Mouse (Mus musculus) heart, adult 2 months (tissue): Measurements from ENCODE around the gene Vinac1.

Source experiments
- CTCF ChIP-seq: fragments of 200-600 bp; IDR thresholded peaks from 2 replicates; pipeline ENCODE4 v1.8.1; 2022; ENCODE audit warnings: antibody characterized with exemption, mild to moderate bottlenecking, moderate library complexity
- POLR2A ChIP-seq: fragments of 200-500 bp; IDR thresholded peaks from 2 replicates; pipeline ENCODE4 v1.6.1; 2011; ENCODE audit warnings: mild to moderate bottlenecking, low read depth, low read length, control low read depth; ENCODE audit not compliant: insufficient read depth

- TF ChIP-seq POLR2A: no peak
- TF ChIP-seq CTCF: no peak
Observed at GRCm38 (mm10) chr2:129035381-129035780, 12.6 kb downstream of the Vinac1 start.
